Mouse (Mus musculus) mouse embryonic stem cell (cell line): ENCODE measurements at regions not wholly inside any gene's neighbourhood (a gene's known extent, or its start where the extent isn't known, plus 50 kb on each side); places are given as distances from the start of the nearest gene placed in this dataset.

Source experiments
- in situ Hi-C, 2 experiments: fragments of 300-500 bp; cut with MboI; formaldehyde crosslinking; loops; 1 replicate in 1 of 2; 3 replicates in 1 of 2; pipeline ENCODE4 v1.14.3; 2019 to 2020; ENCODE audit warnings: low sequenced_read_pairs in 2 of 2, low pct_unique_long_range_greater_than_20kb in 1 of 2, mixed read lengths in 1 of 2; ENCODE audit not compliant: unreplicated experiment in 1 of 2

GRCm38 (mm10) chr11:40624126-40624778 is 70.8 kb downstream of the Mat2b start:
- in situ Hi-C loops: no loop called here

- in situ Hi-C loops: no loop called here
Observed at GRCm38 (mm10) chr11:40620036-40620435, 75.0 kb downstream of the Mat2b start.

DNA sequence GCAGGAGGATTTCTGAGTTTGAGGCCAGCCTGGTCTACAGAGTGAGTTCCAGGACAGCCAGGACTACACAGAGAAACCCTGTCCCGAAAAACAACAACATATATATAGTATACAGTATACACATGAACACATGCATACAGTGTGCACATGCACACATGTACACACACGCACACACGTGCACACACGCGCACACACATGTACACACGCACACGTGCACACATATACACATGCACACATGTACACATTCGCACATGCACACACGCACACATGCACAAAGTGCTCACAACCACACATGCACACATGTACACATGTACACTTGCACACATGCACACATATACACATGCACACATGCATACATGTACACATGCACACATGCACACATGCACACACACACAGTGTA is 92.0 kb downstream of the Mat2b start:
- in situ Hi-C loops: no loop called here

DNA sequence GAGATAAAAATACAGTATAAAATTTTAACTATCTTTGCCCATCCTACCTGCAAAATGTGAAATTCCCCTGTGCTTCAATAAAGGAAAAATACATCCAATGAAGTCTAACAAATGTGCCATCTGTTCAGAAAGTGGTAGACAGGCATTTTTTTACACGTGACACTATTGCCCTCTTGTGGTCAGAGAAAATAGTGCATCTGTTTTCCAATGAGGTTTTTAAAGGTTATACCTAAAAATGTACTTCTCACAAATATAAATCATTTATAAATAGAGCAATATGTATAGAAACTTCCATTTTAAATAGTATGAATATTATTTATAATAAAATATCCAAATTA is 93.5 kb downstream of the Mat2b start:
- in situ Hi-C loops: no loop called here

DNA sequence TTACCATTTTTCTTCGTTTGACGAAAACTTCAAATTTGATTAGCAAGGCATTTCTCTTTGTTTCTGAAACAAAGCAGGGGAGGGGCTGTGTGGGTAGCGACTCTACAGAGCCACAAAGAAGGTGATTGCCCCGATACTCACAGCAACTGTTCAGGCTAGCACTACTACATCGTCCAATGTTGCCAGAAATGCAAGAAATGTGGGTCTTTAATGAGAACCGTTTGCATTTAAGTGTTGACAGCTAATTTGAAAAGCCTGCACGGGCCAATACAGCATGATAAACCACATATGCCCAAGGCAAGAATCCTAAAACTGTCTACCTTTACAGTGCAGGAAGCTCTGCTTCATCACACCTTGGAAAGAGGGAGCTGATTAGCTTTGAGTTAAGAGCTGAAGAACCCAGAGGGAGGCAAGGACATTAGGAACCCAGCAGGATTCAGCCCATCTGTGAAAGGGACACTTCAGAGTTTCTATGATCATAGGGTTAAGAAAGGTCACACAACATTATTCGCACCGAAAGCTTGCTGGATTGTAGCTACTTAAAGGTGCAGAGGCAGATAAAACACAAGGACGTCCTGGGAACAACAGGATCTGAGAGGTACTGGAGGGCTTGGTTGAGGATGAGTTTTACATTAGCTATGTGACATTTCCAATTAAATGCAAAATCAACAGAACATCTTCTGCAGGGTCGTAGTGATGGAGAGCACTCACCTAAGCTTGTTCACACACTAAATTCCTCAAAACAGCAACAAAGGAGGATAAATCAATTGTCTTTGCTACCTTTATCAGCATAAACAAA is 94.0 kb downstream of the Mat2b start:
- in situ Hi-C loops: no loop called here

- in situ Hi-C loops: loop anchor here in 1 of 2 experiments (25.0 kb wide), 1 partner anchor 1013 kb away; no protein-coding TSS in a partner anchor
Observed at GRCm38 (mm10) chr11:40599956-40600772, 94.8 kb downstream of the Mat2b start.

- in situ Hi-C loops: loop anchor here in 1 of 2 experiments (25.0 kb wide), 1 partner anchor 1009 kb away; no protein-coding TSS in a partner anchor
Observed at GRCm38 (mm10) chr11:40596347-40596746, 98.7 kb downstream of the Mat2b start.

- in situ Hi-C loops: loop anchor here in 1 of 2 experiments (25.0 kb wide), 1 partner anchor 1005 kb away; no protein-coding TSS in a partner anchor
Observed at GRCm38 (mm10) chr11:40592056-40592455, 102.9 kb downstream of the Mat2b start.

DNA sequence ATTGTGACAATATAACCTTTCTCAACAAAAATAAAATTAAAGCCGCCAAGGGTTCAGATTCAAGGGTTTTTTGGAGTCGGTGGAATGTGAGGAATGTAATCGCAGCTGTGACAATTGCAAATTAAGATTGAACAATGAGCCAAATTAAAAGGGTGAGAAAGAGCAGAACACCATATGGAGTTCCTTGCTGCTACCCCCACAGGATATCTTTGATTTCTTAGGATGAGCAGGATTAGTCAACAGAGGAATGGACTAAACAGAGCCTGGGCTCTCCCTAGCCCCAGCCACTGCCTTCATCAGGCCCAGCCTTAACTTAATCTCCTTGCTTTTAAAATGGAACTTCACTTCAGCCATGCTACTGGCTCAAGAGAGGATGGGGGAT is 121.3 kb downstream of the Mat2b start:
- in situ Hi-C loops: no loop called here

- in situ Hi-C loops: no loop called here
Observed at GRCm38 (mm10) chr11:40572953-40573757, 121.8 kb downstream of the Mat2b start.

DNA sequence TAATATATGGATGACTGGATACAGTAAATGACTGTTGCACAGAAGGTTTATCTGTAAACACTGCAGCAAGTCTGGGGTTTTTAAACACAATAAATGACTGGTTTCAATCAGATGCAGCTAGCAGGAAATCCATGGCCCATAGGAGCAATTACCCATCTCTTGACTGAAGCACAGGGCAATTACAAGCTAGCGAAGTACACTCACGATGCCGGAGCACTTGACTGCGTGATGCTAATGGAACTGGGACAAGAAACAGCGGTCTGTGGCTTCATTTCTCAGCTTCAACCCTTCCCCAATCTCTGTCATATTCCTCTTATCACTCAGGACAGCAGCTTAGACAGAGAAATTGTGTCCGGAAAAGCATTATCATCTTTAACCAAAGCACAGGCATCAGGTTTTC is 132.1 kb downstream of the Mat2b start:
- in situ Hi-C loops: no loop called here

DNA sequence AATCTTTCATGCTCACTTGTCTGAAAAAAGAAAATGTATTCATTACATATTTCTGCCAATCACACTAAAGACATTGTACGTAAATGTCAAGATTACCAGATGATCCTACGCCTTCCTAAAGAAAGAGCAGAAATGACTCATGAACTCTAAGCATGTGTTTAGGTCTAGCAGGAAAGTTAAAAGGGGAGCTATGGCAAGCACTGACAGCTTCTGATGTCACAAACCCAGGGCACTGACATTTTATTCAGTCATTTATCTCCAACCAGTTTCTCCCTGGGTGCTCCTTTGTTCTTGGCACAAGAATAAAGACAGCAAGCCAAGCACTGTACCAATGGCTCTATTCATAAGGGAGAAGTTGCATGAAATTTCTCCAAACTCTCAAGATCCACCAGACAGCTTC is 133.0 kb downstream of the Mat2b start:
- in situ Hi-C loops: no loop called here

GRCm38 (mm10) chr11:40561400-40561799 is 133.6 kb downstream of the Mat2b start:
- in situ Hi-C loops: no loop called here

DNA sequence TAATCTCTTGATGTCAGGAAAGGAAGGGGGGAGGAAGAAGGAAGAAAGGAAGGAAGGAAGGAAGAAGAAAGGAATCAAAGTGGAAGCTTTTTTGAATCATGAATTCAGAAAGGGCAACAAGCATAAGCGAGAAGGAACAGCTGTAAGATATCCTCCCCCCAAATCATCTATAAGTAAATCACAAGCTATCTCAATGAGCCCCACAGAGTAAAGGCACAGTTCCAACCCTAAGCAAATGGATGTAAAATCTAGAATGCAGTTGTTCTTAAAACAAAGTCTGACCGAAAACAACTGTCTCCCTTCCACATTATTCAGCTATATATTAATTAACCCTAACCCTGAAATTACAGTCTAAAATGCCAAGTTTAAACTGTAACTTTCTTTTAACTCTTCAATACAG is 136.5 kb downstream of the Mat2b start:
- in situ Hi-C loops: no loop called here

- in situ Hi-C loops: no loop called here
Observed at GRCm38 (mm10) chr11:40554867-40555794, 139.9 kb downstream of the Mat2b start.

- in situ Hi-C loops: no loop called here
Observed at GRCm38 (mm10) chr11:40552054-40552453, 142.9 kb downstream of the Mat2b start.

DNA sequence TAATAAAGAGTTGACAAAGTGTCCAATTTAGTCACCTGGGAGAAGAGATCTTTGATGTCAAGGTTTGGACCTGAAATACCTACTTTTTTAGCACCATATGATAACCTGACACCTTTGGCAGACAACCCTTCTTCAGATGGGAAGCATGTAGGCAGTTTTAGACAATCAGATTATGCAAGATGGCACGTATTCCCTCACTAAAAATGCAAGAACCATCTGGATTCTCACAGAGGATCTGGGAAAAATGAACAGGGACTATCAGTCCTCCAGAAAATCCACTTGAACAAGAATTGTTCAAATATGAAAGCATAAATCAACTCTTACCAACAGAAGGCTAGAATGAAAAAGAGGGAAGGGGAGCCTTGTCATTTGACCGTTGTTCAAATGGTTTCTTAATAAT is 148.4 kb downstream of the Mat2b start:
- in situ Hi-C loops: no loop called here
